Mouse (Mus musculus): ENCODE measurements around the gene Tpk1. TPM values are rescaled to one million over a fixed set of nuclear protein-coding genes. Genes with fewer than 3 reads are reported as not detected.
A peak's percentile ranks its signal among the peaks of the same experiment; 100 is the strongest.

Tpk1 gene
- polyA plus RNA-seq, 1 experiment from 2014 or later = 5.9 TPM

DNA sequence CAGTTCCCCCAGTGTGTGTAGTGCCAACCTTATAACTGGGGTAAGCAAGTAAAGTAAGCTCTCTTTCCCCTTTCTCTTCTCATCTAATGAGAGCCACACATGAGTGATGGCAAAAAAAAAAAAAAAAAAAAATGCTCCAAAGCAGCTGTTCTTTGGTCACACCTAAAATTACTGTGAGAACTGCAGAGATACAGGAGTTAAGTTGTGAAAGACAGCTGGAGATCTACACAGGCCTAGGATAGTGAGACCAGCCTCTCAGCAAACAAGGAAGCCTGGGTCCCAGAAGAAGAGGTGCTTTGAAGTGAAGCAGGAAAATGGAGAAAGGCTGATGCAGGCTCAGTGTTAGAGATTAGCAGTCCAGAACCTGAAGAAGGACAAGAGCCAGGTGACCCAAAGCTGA, 353.5 kb downstream of the Tpk1 start:
- no peak for ATAC-seq (ENCODE audit: low FRiP score)
- H3K9me3 ChIP-seq = no peaks in the 10 kb centered on the region
- no peaks in the 10 kb centered on the region; the same call in 1 of the 2 replicates for H3K4me1 ChIP-seq (replicated peaks)
- H3K27ac ChIP-seq = no peak overlapping the region
- no peak overlapping the region for H3K9ac ChIP-seq
- no peaks in the 10 kb centered on the region for H3K36me3 ChIP-seq
- H3K4me3 ChIP-seq = no peak overlapping the region
- no peaks in the 10 kb centered on the region for H3K27me3 ChIP-seq
- no peak overlapping the region for H3K4me2 ChIP-seq

DNA sequence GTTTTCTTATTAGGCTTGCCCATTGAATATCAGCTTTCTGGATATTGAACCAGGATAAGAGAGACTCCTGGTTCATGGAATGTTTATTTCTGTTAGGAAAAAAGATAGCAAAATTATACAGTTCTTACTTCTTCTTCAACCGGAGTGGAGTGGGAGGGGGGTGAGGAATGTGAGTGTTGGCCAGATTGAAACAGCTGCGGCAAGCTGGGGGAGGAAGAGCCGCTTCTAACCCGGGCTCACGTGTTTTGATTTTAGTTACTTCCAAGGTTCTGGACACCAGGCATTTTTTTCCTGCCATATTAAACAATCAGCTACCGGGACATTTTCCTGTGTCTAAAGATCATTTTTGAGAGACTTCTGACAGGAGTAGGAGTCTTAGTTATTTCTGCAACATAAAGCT, 356.0 kb downstream of the Tpk1 start:
- Histone ChIP-seq H3K9me3 (no peaks in the 10 kb centered on the region), H3K4me1 (replicated peaks) (no peaks in the 10 kb centered on the region; the same call in 1 of the 2 replicates), H3K27me3 (no peaks in the 10 kb centered on the region), H3K9ac (no peak overlapping the region), H3K4me3 (no peak overlapping the region), H3K4me2 (no peak overlapping the region), H3K27ac (no peak overlapping the region), H3K36me3 (no peaks in the 10 kb centered on the region)
- no peak for ATAC-seq (ENCODE audit: low FRiP score)
- 80% methylated on average over 6 of the region's 6 CpGs for WGBS

DNA sequence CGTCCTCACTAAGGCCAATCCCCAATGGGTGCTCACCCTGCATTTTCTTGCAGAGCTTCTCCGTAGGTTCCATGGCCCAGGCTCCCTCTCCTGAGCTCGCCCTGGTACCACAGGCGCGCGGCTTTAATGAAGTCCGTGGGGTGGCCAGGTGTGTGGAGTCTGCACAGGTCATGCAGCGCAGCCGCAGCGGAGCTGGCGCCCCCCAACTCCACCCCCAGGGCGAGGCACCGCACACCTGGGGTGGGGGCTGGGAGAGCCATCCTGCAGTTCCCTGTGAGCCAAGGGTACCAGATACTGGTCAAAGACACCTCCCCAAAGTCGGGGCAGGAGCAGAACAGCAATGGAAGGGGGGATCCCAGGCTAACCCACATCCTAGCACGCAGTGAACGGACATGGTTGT, 356.6 kb downstream of the Tpk1 start, which contains the start of gene Nobox:
Gene Nobox (minus strand): TSS at position 101 of the 400 bp plus-strand sequence.
- no peaks in the 10 kb centered on the region for H3K27me3 ChIP-seq
- H3K4me2 ChIP-seq = no peak within 1 kb of the TSS
- no peak within 1 kb of the TSS for H3K4me3 ChIP-seq
- H3K9ac ChIP-seq = no peak within 1 kb of the TSS
- H3K9me3 ChIP-seq = no peaks in the 10 kb centered on the region
- no peaks in the 10 kb centered on the region for H3K36me3 ChIP-seq
- no peaks in the 10 kb centered on the region; the same call in 1 of the 2 replicates for H3K4me1 ChIP-seq (replicated peaks)
- no peak within 1 kb of the TSS for H3K27ac ChIP-seq
- 71% methylated on average over 16 of the region's 16 CpGs for WGBS
- no peak for ATAC-seq (ENCODE audit: low FRiP score)

DNA sequence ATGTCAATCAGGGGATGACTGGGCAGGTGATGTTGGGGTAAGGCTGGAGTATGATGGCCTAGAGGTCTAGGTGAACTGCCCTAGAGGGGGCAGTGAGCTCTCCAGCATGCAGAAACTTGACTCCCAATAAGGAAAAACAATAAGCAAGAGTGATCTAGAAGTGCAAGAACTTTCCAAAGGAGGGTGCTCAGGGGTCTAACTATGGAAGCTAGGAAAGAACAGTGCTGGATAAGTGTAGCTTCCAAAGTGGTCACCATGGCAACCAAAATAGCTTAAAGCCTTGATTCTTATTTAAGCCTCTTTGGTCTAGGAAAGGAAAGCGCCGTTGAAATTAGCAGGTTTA, 368.6 kb downstream of the Tpk1 start:
- Histone ChIP-seq H3K9ac (no peak overlapping the region), H3K4me3 (no peak overlapping the region), H3K4me1 (replicated peaks) (no peaks in the 10 kb centered on the region), H3K4me2 (no peak overlapping the region), H3K27me3 (no peaks in the 10 kb centered on the region), H3K27ac (no peak overlapping the region), H3K36me3 (no peaks in the 10 kb centered on the region), H3K9me3 (no peaks in the 10 kb centered on the region)
- WGBS = 33% methylated on average over 2 of the region's 2 CpGs
- ATAC-seq (ENCODE audit: low FRiP score) = peak; percentile 50

DNA sequence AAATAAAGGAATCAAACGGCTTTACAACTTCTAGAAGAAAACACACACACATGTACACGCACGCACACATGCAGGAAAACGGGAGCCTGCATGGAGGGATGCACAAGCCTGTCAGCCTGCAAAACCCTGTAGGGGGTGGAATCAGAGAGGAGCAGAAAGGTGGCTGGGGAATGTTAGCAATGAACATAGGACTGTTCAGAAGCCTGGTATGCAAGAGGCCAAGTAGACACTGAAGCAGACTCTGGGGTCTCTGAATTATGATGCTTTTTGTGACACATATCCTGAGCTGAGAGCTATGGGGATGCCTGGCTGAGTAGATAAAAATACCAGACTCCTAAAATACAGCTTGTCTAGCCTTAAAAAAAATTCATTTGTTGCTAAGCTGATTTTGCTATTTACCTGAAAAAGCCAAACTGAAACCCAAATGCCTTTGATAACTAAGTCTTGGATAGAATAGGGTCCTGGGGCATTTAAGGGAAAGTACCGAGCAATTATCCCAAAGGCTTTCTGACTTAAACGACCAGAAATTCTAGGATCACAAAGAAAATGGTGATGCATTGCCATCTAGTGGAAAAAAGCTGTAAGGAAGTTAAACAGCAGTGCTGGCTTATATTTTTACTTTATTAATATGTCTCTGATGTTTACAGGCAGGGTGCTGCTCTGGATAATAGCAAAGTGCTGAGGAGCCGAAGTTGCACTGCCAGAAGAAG, 369.1 kb downstream of the Tpk1 start:
- no peaks in the 10 kb centered on the region for H3K27me3 ChIP-seq
- ATAC-seq (ENCODE audit: low FRiP score) = peak; percentile 60; the same call in 1 of the 2 replicates
- WGBS = 43% methylated on average over 7 of the region's 7 CpGs
- no peaks in the 10 kb centered on the region for H3K4me1 ChIP-seq (replicated peaks)
- H3K9ac ChIP-seq = no peak overlapping the region
- no peaks in the 10 kb centered on the region for H3K9me3 ChIP-seq
- H3K36me3 ChIP-seq = no peaks in the 10 kb centered on the region
- H3K4me2 ChIP-seq = no peak overlapping the region
- H3K27ac ChIP-seq = no peak overlapping the region
- H3K4me3 ChIP-seq = no peak overlapping the region

DNA sequence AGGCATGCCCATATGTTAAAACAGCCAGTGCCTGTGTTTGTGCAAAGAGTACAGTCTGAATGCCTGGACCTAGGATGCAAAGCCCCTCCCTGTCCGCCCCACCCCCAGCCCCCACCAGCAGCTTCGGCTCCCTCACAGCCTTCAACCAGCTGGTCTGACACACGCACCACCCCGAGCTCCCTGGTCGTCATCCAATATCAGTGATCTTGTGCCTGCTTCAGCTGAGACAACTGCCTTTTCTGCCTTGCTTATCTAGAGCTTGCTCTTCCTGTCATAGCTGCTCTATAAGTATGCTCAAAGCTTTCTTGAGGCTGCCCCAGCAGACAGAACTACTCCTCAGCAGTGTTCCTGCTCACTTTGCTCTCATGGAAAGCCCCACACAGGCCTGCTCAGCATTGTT, 370.2 kb downstream of the Tpk1 start:
- ATAC-seq (ENCODE audit: low FRiP score) = no peak
- H3K9me3 ChIP-seq = no peaks in the 10 kb centered on the region
- no peak overlapping the region for H3K9ac ChIP-seq
- WGBS = 45% methylated on average over 5 of the region's 5 CpGs
- H3K27me3 ChIP-seq = no peaks in the 10 kb centered on the region
- H3K4me1 ChIP-seq (replicated peaks) = no peaks in the 10 kb centered on the region
- H3K4me2 ChIP-seq = no peak overlapping the region
- H3K27ac ChIP-seq = no peak overlapping the region
- no peak overlapping the region for H3K4me3 ChIP-seq
- H3K36me3 ChIP-seq = no peaks in the 10 kb centered on the region

All from hindbrain, embryonic 13.5 days (tissue).